Mouse (Mus musculus) neural tube, embryonic 13.5 days (tissue): ENCODE data around the gene Atp6v0e. TPM values are rescaled to one million over a fixed set of nuclear protein-coding genes. Genes with fewer than 3 reads are reported as not detected.

Experiments used
- ATAC-seq: fragments of 200-750 bp; cut with Nextera tagmentation; 2 replicates; pipeline ENCODE4 v1.8.0; 2017; ENCODE audit warnings: low read depth, mild to moderate bottlenecking, moderate TSS enrichment, moderate library complexity
- H3K27ac ChIP-seq: fragments of 300-500 bp; sonication (generic); replicated peaks from 2 replicates; pipeline ENCODE4 v1.5.1; 2015; ENCODE audit warnings: moderate library complexity, mild to moderate bottlenecking, inconsistent platforms
- H3K27me3 ChIP-seq: fragments of 300-500 bp; sonication (generic); 2 replicates; pipeline ENCODE4 v1.6.1; 2015; ENCODE audit warnings: mild to moderate bottlenecking, inconsistent platforms
- H3K36me3 ChIP-seq: fragments of 300-500 bp; sonication (generic); 2 replicates; pipeline ENCODE4 v1.6.1; 2015; ENCODE audit warnings: mild to moderate bottlenecking, inconsistent platforms
- H3K4me1 ChIP-seq: fragments of 300-500 bp; sonication (generic); replicated peaks from 2 replicates; pipeline ENCODE4 v1.6.1; 2015; ENCODE audit warnings: inconsistent platforms
- H3K4me2 ChIP-seq: fragments of 300-500 bp; sonication (generic); 2 replicates; pipeline ENCODE4 v1.6.1; 2015; ENCODE audit warnings: inconsistent platforms, mild to moderate bottlenecking, moderate library complexity
- H3K4me3 ChIP-seq: fragments of 300-500 bp; sonication (generic); 2 replicates; pipeline ENCODE4 v1.5.1; 2015; ENCODE audit warnings: mild to moderate bottlenecking, inconsistent platforms
- H3K9ac ChIP-seq: fragments of 300-500 bp; sonication (generic); 2 replicates; pipeline ENCODE4 v1.6.1; 2015; ENCODE audit warnings: moderate library complexity, mild to moderate bottlenecking, inconsistent platforms
- H3K9me3 ChIP-seq: fragments of 300-500 bp; sonication (generic); 2 replicates; pipeline ENCODE4 v1.6.1; 2016; ENCODE audit warnings: inconsistent platforms
- WGBS: fragments of 180-500 bp; shearing (Covaris S2); methylation state at CpG from one replicate; pipeline ENCODE4 v1.1.7; 2015; 5-methylcytosine and 5-hydroxymethylcytosine counted together
- polyA plus RNA-seq: library from polyadenylated mRNA; unstranded; fragments of >200 nt; fragmentation: Nextera tagmentation; extraction: Ambion mirVana; gene quantifications from 2 replicates; pipeline ENCODE4 v1.2.1, GENCODE M21; 2015

Gene Atp6v0e
- polyA plus RNA-seq, 1 experiment from 2014 or later, result 126 TPM

GRCm38 (mm10) chr17:26691110-26691509 lies 28.1 kb downstream of the Atp6v0e start:
- Histone ChIP-seq H3K36me3 (peaks cover 11% of the 10 kb centered on the region), H3K27me3 (no peaks in the 10 kb centered on the region), H3K4me2 (no peak overlapping the region), H3K27ac (no peak overlapping the region), H3K9me3 (no peaks in the 10 kb centered on the region), H3K9ac (no peak overlapping the region), H3K4me1 (peaks cover 46% of the 10 kb centered on the region), H3K4me3 (no peak overlapping the region)
- 87% methylated on average over 7 of the region's 7 CpGs for WGBS
- ATAC-seq, result no peak

GRCm38 (mm10) chr17:26693424-26693823 lies 30.4 kb downstream of the Atp6v0e start:
- Histone ChIP-seq H3K36me3 (peaks cover 31% of the 10 kb centered on the region), H3K9ac (no peak overlapping the region), H3K4me2 (no peak overlapping the region), H3K27me3 (no peaks in the 10 kb centered on the region), H3K4me1 (peaks cover 41% of the 10 kb centered on the region), H3K9me3 (no peaks in the 10 kb centered on the region), H3K4me3 (no peak overlapping the region), H3K27ac (no peak overlapping the region)
- 67% methylated on average over 7 of the region's 7 CpGs for WGBS
- no peak for ATAC-seq

- 79% methylated on average over 7 of the region's 7 CpGs for WGBS
- Histone ChIP-seq H3K9ac (no peak overlapping the region), H3K27ac (no peak overlapping the region), H3K27me3 (no peaks in the 10 kb centered on the region), H3K4me1 (peaks cover 33% of the 10 kb centered on the region), H3K9me3 (no peaks in the 10 kb centered on the region), H3K4me2 (no peak overlapping the region), H3K4me3 (no peak overlapping the region), H3K36me3 (peaks cover 39% of the 10 kb centered on the region)
- no peak for ATAC-seq
Observed at GRCm38 (mm10) chr17:26694171-26694570, 31.1 kb downstream of the Atp6v0e start.

- H3K9me3 ChIP-seq, result no peaks in the 10 kb centered on the region
- WGBS, result 98% methylated on average over 3 of the region's 3 CpGs
- H3K4me2 ChIP-seq, result no peak overlapping the region
- H3K4me1 ChIP-seq, result peaks cover 23% of the 10 kb centered on the region
- no peak overlapping the region for H3K4me3 ChIP-seq
- no peak for ATAC-seq
- H3K27me3 ChIP-seq, result no peaks in the 10 kb centered on the region
- H3K27ac ChIP-seq, result no peak overlapping the region
- no peak overlapping the region for H3K9ac ChIP-seq
- H3K36me3 ChIP-seq, result peaks cover 49% of the 10 kb centered on the region
Observed at GRCm38 (mm10) chr17:26695193-26695592, 32.2 kb downstream of the Atp6v0e start.

GRCm38 (mm10) chr17:26698846-26699245 lies 35.8 kb downstream of the Atp6v0e start:
- no peak overlapping the region for H3K9ac ChIP-seq
- H3K4me3 ChIP-seq, result no peak overlapping the region
- no peak overlapping the region for H3K27ac ChIP-seq
- no peaks in the 10 kb centered on the region for H3K27me3 ChIP-seq
- WGBS, result 90% methylated on average over 5 of the region's 5 CpGs
- ATAC-seq, result no peak
- peaks cover 3% of the 10 kb centered on the region for H3K4me1 ChIP-seq
- no peak overlapping the region for H3K4me2 ChIP-seq
- peaks cover 75% of the 10 kb centered on the region for H3K36me3 ChIP-seq
- H3K9me3 ChIP-seq, result no peaks in the 10 kb centered on the region

GRCm38 (mm10) chr17:26699819-26700616 lies 37.0 kb downstream of the Atp6v0e start:
- 93% methylated on average over 10 of the region's 10 CpGs for WGBS
- Histone ChIP-seq H3K4me2 (no peak overlapping the region), H3K27ac (no peak overlapping the region), H3K27me3 (no peaks in the 10 kb centered on the region), H3K4me3 (no peak overlapping the region), H3K9ac (no peak overlapping the region), H3K36me3 (peaks cover 83% of the 10 kb centered on the region), H3K4me1 (no peaks in the 10 kb centered on the region), H3K9me3 (no peaks in the 10 kb centered on the region)
- no peak for ATAC-seq

GRCm38 (mm10) chr17:26701565-26701964 lies 38.5 kb downstream of the Atp6v0e start:
- Histone ChIP-seq H3K4me3 (no peak overlapping the region), H3K27me3 (no peaks in the 10 kb centered on the region), H3K36me3 (peaks cover 68% of the 10 kb centered on the region), H3K27ac (no peak overlapping the region), H3K4me2 (no peak overlapping the region), H3K9me3 (no peaks in the 10 kb centered on the region), H3K4me1 (peaks cover 8% of the 10 kb centered on the region), H3K9ac (no peak overlapping the region)
- no peak for ATAC-seq
- 86% methylated on average over 13 of the region's 13 CpGs for WGBS

- Histone ChIP-seq H3K27me3 (no peaks in the 10 kb centered on the region), H3K9me3 (no peaks in the 10 kb centered on the region), H3K9ac (no peak overlapping the region), H3K36me3 (peaks cover 60% of the 10 kb centered on the region), H3K4me1 (peaks cover 8% of the 10 kb centered on the region), H3K4me3 (no peak overlapping the region), H3K4me2 (no peak overlapping the region), H3K27ac (no peak overlapping the region)
- no peak for ATAC-seq
- 92% methylated on average over 4 of the region's 4 CpGs for WGBS
Observed at GRCm38 (mm10) chr17:26702621-26703020, 39.6 kb downstream of the Atp6v0e start.

- no peak overlapping the region for H3K4me3 ChIP-seq
- H3K4me1 ChIP-seq, result peaks cover 8% of the 10 kb centered on the region
- H3K36me3 ChIP-seq, result peaks cover 50% of the 10 kb centered on the region
- no peak overlapping the region for H3K27ac ChIP-seq
- 89% methylated on average over 4 of the region's 4 CpGs for WGBS
- H3K27me3 ChIP-seq, result no peaks in the 10 kb centered on the region
- no peak overlapping the region for H3K4me2 ChIP-seq
- H3K9me3 ChIP-seq, result no peaks in the 10 kb centered on the region
- ATAC-seq, result no peak
- no peak overlapping the region for H3K9ac ChIP-seq
Observed at GRCm38 (mm10) chr17:26703671-26704070, 40.6 kb downstream of the Atp6v0e start.

- Histone ChIP-seq H3K9me3 (no peaks in the 10 kb centered on the region), H3K4me3 (no peak overlapping the region), H3K4me2 (no peak overlapping the region), H3K27me3 (no peaks in the 10 kb centered on the region), H3K36me3 (peaks cover 30% of the 10 kb centered on the region), H3K9ac (no peak overlapping the region), H3K4me1 (peaks cover 18% of the 10 kb centered on the region), H3K27ac (peak overlapping the region; percentile 49; the same call in 1 of the 2 replicates)
- 68% methylated on average over 11 of the region's 11 CpGs for WGBS
- no peak for ATAC-seq
Observed at GRCm38 (mm10) chr17:26705463-26706359, 42.7 kb downstream of the Atp6v0e start.

- H3K4me2 ChIP-seq, result no peak overlapping the region
- no peak overlapping the region for H3K27ac ChIP-seq
- H3K4me3 ChIP-seq, result no peak overlapping the region
- H3K4me1 ChIP-seq, result peaks cover 18% of the 10 kb centered on the region
- H3K9me3 ChIP-seq, result no peaks in the 10 kb centered on the region
- H3K9ac ChIP-seq, result no peak overlapping the region
- peaks cover 17% of the 10 kb centered on the region for H3K36me3 ChIP-seq
- 77% methylated on average over 7 of the region's 7 CpGs for WGBS
- no peaks in the 10 kb centered on the region for H3K27me3 ChIP-seq
- ATAC-seq, result no peak
Observed at GRCm38 (mm10) chr17:26707066-26707465, 44.0 kb downstream of the Atp6v0e start.

GRCm38 (mm10) chr17:26708499-26708898 lies 45.5 kb downstream of the Atp6v0e start:
- no peak overlapping the region for H3K4me3 ChIP-seq
- no peak for ATAC-seq
- no peak overlapping the region for H3K9ac ChIP-seq
- H3K9me3 ChIP-seq, result no peaks in the 10 kb centered on the region
- H3K4me2 ChIP-seq, result no peak overlapping the region
- no peak overlapping the region for H3K27ac ChIP-seq
- peaks cover 12% of the 10 kb centered on the region for H3K36me3 ChIP-seq
- H3K27me3 ChIP-seq, result no peaks in the 10 kb centered on the region
- peaks cover 18% of the 10 kb centered on the region for H3K4me1 ChIP-seq
